Mouse (Mus musculus): ENCODE data around the gene Rps5. TPM values are rescaled to one million over a fixed set of nuclear protein-coding genes. Genes with fewer than 3 reads are reported as not detected.
A peak's percentile ranks its signal among the peaks of the same experiment; 100 is the strongest.

Rps5 gene
- polyA plus RNA-seq, 1 experiment from 2014 or later, result 716 TPM

- DNase-seq (ENCODE audit: low spot score) (peak; percentile 56), ATAC-seq (peak; percentile 66)
- Histone ChIP-seq H3K9ac (replicated peaks; ENCODE audit: low read depth) (peak overlapping the region; percentile 75), H3K27ac (ENCODE audit: low read length) (peak overlapping the region; percentile 75), H3K27me3 (replicated peaks; ENCODE audit: insufficient read depth, low read length) (no peaks in the 10 kb centered on the region), H3K4me1 (ENCODE audit: insufficient read depth, low read depth, low read length) (peaks cover 8% of the 10 kb centered on the region; the same call in 1 of the 2 replicates), H3K4me3 (ENCODE audit: low read depth, low read length) (peak overlapping the region; percentile 82), H3K36me3 (ENCODE audit: insufficient read depth, low read length) (peaks cover 23% of the 10 kb centered on the region), H3K9me3 (ENCODE audit: low read length) (no peaks in the 10 kb centered on the region), H3K4me2 (replicated peaks; ENCODE audit: low read depth, low read length) (peak overlapping the region; percentile 98)
- TF ChIP-seq CTCF (IDR thresholded peaks at IDR 0.05) (no peak), EP300 (IDR thresholded peaks at IDR 0.05) (no peak)
- under 1% methylated on average over 29 of the region's 29 CpGs for WGBS
Measured at GRCm38 (mm10) chr7:12966104-12966845, 44.2 kb downstream of the Rps5 start.

GRCm38 (mm10) chr7:12970906-12971305 is 48.8 kb downstream of the Rps5 start:
- WGBS, result 93% methylated on average over 25 of the region's 25 CpGs
- no peak overlapping the region for H3K27ac ChIP-seq (ENCODE audit: low read length)
- no peaks in the 10 kb centered on the region for H3K27me3 ChIP-seq (replicated peaks; ENCODE audit: insufficient read depth, low read length)
- peaks cover 25% of the 10 kb centered on the region for H3K36me3 ChIP-seq (ENCODE audit: insufficient read depth, low read length)
- H3K4me2 ChIP-seq (replicated peaks; ENCODE audit: low read depth, low read length), result no peak overlapping the region
- no peak overlapping the region for H3K4me3 ChIP-seq (ENCODE audit: low read depth, low read length)
- H3K9me3 ChIP-seq (ENCODE audit: low read length), result no peaks in the 10 kb centered on the region
- peaks cover 5% of the 10 kb centered on the region; the same call in 1 of the 2 replicates for H3K4me1 ChIP-seq (ENCODE audit: insufficient read depth, low read depth, low read length)
- TF ChIP-seq CTCF (IDR thresholded peaks at IDR 0.05) (no peak), EP300 (IDR thresholded peaks at IDR 0.05) (no peak)
- DNase-seq (ENCODE audit: low spot score) (no peak), ATAC-seq (no peak)
- no peak overlapping the region for H3K9ac ChIP-seq (replicated peaks; ENCODE audit: low read depth)

Other genes with a start within 250 kb of the Rps5 start
- not detected in 2 replicates for gene Vmn2r55, start 237.3 kb upstream of the Rps5 start, polyA plus RNA-seq (2015; fragmentation: Nextera tagmentation; extraction: Ambion mirVana)
- not detected in 2 replicates for gene Vmn2r56, start 187.3 kb upstream of the Rps5 start, polyA plus RNA-seq (2015; fragmentation: Nextera tagmentation; extraction: Ambion mirVana)
- 1.3 and 2.0 TPM in 2 replicates for gene Zscan18, start 118.7 kb upstream of the Rps5 start, polyA plus RNA-seq (2015; fragmentation: Nextera tagmentation; extraction: Ambion mirVana)
- gene Zfp329, start 103.4 kb upstream of the Rps5 start, polyA plus RNA-seq (2015; fragmentation: Nextera tagmentation; extraction: Ambion mirVana), result 7.2 and 8.5 TPM in 2 replicates
- 26.4 and 28.3 TPM in 2 replicates for gene Zfp110, start 87.5 kb upstream of the Rps5 start, polyA plus RNA-seq (2015; fragmentation: Nextera tagmentation; extraction: Ambion mirVana)
- gene Zfp128, start 41.1 kb upstream of the Rps5 start, polyA plus RNA-seq (2015; fragmentation: Nextera tagmentation; extraction: Ambion mirVana), result 2.5 TPM in 2 replicates
- gene Zscan22, start 24.5 kb upstream of the Rps5 start, polyA plus RNA-seq (2015; fragmentation: Nextera tagmentation; extraction: Ambion mirVana), result 4.4 and 4.7 TPM in 2 replicates
- 1.3 and 1.4 TPM in 2 replicates for gene Rnf225, start 5.1 kb downstream of the Rps5 start, polyA plus RNA-seq (2015; fragmentation: Nextera tagmentation; extraction: Ambion mirVana)
- gene Zfp324, start 43.5 kb downstream of the Rps5 start, polyA plus RNA-seq (2015; fragmentation: Nextera tagmentation; extraction: Ambion mirVana), result 5.5 and 5.7 TPM in 2 replicates
- 3.9 and 4.0 TPM in 2 replicates for gene Zfp446, start 55.6 kb downstream of the Rps5 start, polyA plus RNA-seq (2015; fragmentation: Nextera tagmentation; extraction: Ambion mirVana)
- gene Slc27a5, start 75.9 kb downstream of the Rps5 start, polyA plus RNA-seq (2015; fragmentation: Nextera tagmentation; extraction: Ambion mirVana), result not detected in 2 replicates
- gene Trim28, start 76.8 kb downstream of the Rps5 start, polyA plus RNA-seq (2015; fragmentation: Nextera tagmentation; extraction: Ambion mirVana), result 85.6 and 87.2 TPM in 2 replicates
- 11.9 and 12.2 TPM in 2 replicates for gene Zbtb45, start 87.7 kb downstream of the Rps5 start, polyA plus RNA-seq (2015; fragmentation: Nextera tagmentation; extraction: Ambion mirVana)
- 254 and 264 TPM in 2 replicates for gene Chmp2a, start 112.5 kb downstream of the Rps5 start, polyA plus RNA-seq (2015; fragmentation: Nextera tagmentation; extraction: Ambion mirVana)
- 67.8 and 78.1 TPM in 2 replicates for gene Ube2m, start 116.0 kb downstream of the Rps5 start, polyA plus RNA-seq (2015; fragmentation: Nextera tagmentation; extraction: Ambion mirVana)
- 2.0 and 2.1 TPM in 2 replicates for gene Mzf1, start 132.5 kb downstream of the Rps5 start, polyA plus RNA-seq (2015; fragmentation: Nextera tagmentation; extraction: Ambion mirVana)
- gene Vmn1r85, start 172.9 kb downstream of the Rps5 start, polyA plus RNA-seq (2015; fragmentation: Nextera tagmentation; extraction: Ambion mirVana), result not detected in 2 replicates
- gene Vmn1r86, start 197.6 kb downstream of the Rps5 start, polyA plus RNA-seq (2015; fragmentation: Nextera tagmentation; extraction: Ambion mirVana), result not detected in 2 replicates
- not detected in 2 replicates for gene Vmn1r87, start 217.9 kb downstream of the Rps5 start, polyA plus RNA-seq (2015; fragmentation: Nextera tagmentation; extraction: Ambion mirVana)
- gene Vmn1r88, start 237.3 kb downstream of the Rps5 start, polyA plus RNA-seq (2015; fragmentation: Nextera tagmentation; extraction: Ambion mirVana), result not detected in 2 replicates

All from lung, postnatal 0 days (tissue).